Mouse (Mus musculus) midbrain, embryonic 16.5 days (tissue): ENCODE measurements around the gene Atf1. TPM values are rescaled to one million over a fixed set of nuclear protein-coding genes. Genes with fewer than 3 reads are reported as not detected.

Experiments
- ATAC-seq: fragments of 200-750 bp; cut with Nextera tagmentation; 2 replicates; pipeline ENCODE4 v1.8.0; 2017; ENCODE audit warnings: moderate TSS enrichment
- H3K27ac ChIP-seq: fragments of 300-500 bp; sonication (generic); 2 replicates; pipeline ENCODE4 v1.5.1; 2014; ENCODE audit warnings: mild to moderate bottlenecking, low read length, mixed read lengths
- H3K27me3 ChIP-seq: fragments of 300-500 bp; sonication (generic); 2 replicates; pipeline ENCODE4 v1.6.1; 2014; ENCODE audit warnings: low read depth, low read length, mixed read lengths; ENCODE audit not compliant: control insufficient read depth, insufficient read depth
- H3K36me3 ChIP-seq: fragments of 300-500 bp; sonication (generic); 2 replicates; pipeline ENCODE4 v1.6.1; 2014; ENCODE audit warnings: mild to moderate bottlenecking, low read length, moderate library complexity, mixed read lengths; ENCODE audit not compliant: control insufficient read depth, insufficient read depth
- H3K4me1 ChIP-seq: fragments of 300-500 bp; sonication (generic); 2 replicates; pipeline ENCODE4 v1.6.1; 2014; ENCODE audit warnings: mild to moderate bottlenecking, low read length, mixed read lengths; ENCODE audit not compliant: control insufficient read depth, insufficient read depth
- H3K4me2 ChIP-seq: fragments of 300-500 bp; sonication (generic); 2 replicates; pipeline ENCODE4 v1.6.1; 2014; ENCODE audit warnings: mild to moderate bottlenecking, low read length, mixed read lengths
- H3K4me3 ChIP-seq: fragments of 300-500 bp; sonication (generic); 2 replicates; pipeline ENCODE4 v1.5.1; 2014; ENCODE audit warnings: low read depth, mild to moderate bottlenecking, low read length, moderate library complexity, mixed read lengths
- H3K9ac ChIP-seq: fragments of 300-500 bp; sonication (generic); 2 replicates; pipeline ENCODE4 v1.6.1; 2014; ENCODE audit warnings: low read depth, low read length, mixed read lengths
- H3K9me3 ChIP-seq: fragments of 300-500 bp; sonication (generic); replicated peaks from 2 replicates; pipeline ENCODE4 v1.6.1; 2014; ENCODE audit warnings: mild to moderate bottlenecking, low read length, mixed read lengths; ENCODE audit not compliant: control insufficient read depth, poor library complexity, severe bottlenecking
- WGBS: fragments of 180-500 bp; shearing (Covaris S2); extraction: QIAGEN DNeasy Blood & Tissue Kit; methylation state at CpG from one replicate; pipeline ENCODE4 v1.1.7; 2014; 5-methylcytosine and 5-hydroxymethylcytosine counted together
- polyA plus RNA-seq: library from polyadenylated mRNA; unstranded; fragments of >200 nt; fragmentation: Nextera tagmentation; extraction: Ambion mirVana; gene quantifications from 2 replicates; pipeline ENCODE4 v1.2.1, GENCODE M21; 2015

Gene Atf1
- 11.4 and 15.2 TPM in 2 replicates for polyA plus RNA-seq

DNA sequence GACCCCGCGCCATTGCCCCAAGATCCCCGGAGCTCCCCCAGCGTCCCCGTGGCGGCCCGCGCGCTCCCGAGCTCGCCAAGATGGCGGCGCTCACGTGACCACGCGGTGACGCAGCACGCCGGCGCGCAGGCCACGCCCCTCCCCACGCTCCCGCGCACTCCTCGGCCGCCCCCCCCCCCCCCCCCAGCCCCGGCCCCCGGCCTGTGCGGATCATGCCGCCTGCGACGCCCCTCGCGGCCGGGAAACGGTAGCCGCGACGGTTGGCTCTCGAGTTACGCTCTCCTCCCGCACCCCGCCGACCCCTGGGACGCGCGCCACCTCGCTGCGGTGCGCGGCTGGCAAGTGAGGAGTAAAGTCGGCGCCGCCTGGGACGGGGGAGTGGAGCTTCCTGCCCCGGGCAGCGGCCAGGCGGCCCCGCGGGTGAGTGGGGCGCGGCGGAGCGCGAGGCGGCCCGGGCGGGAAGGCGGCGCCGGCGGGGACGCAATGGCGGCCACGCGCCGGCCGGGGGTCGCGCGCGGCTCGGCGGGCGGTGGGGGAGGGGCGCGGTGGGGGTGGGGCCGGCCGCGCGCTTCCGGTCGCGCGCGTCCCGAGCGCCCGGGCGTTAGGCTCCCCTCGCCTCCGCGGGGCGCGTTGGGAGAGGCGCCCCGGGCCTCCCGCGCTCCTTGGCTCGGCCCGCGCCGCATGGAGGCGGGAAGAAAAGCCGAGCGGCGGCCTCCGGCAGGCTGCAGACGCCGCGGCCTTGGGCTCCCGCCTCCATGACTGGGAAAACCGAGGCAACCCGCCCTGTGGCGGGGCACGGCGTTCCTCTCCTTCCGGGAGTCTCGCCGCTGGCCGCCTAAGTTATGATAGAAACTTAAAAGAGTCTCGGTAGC is at the start of gene Atf1:
Gene Atf1 (plus strand): TSS at position 157 of the 872 bp plus-strand sequence.
- Histone ChIP-seq H3K4me1 (peaks cover 16% of the 10 kb centered on the region), H3K9ac (peak within 1 kb of the TSS; percentile 99), H3K4me2 (peak within 1 kb of the TSS; percentile 78), H3K27ac (peak within 1 kb of the TSS; percentile 100), H3K9me3 (no peaks in the 10 kb centered on the region; the same call in 1 of the 2 replicates), H3K4me3 (peak within 1 kb of the TSS; percentile 84), H3K27me3 (no peaks in the 10 kb centered on the region), H3K36me3 (no peaks in the 10 kb centered on the region)
- peak; percentile 79 for ATAC-seq
- under 1% methylated on average over 86 of the region's 133 CpGs for WGBS

DNA sequence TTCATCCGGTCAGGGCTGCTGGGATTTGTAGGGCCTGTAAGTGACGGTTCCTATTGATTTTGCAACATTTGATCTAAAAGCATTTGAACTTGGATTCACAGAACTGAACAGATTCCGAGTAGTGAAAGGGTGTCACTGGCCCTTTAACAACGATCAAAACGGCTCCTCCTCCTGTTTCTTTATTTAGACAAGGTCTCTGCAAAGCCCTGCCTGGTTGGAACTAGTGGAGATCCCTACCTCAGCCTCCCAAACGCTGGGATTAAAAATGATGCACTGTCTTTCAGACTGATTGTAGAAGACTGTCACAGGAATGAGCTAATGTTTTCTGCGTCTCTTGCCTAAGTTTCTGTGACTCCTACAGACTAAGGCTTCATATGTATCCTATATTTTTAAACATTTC is 49.1 kb upstream of the Atf1 start:
- H3K27ac ChIP-seq, result no peak overlapping the region
- no peaks in the 10 kb centered on the region for H3K27me3 ChIP-seq
- H3K9ac ChIP-seq, result no peak overlapping the region
- H3K4me3 ChIP-seq, result no peak overlapping the region
- no peaks in the 10 kb centered on the region for H3K4me1 ChIP-seq
- no peaks in the 10 kb centered on the region for H3K9me3 ChIP-seq
- WGBS, result 70% methylated on average over 7 of the region's 7 CpGs
- no peak overlapping the region for H3K4me2 ChIP-seq
- no peak for ATAC-seq
- peaks cover 38% of the 10 kb centered on the region for H3K36me3 ChIP-seq

DNA sequence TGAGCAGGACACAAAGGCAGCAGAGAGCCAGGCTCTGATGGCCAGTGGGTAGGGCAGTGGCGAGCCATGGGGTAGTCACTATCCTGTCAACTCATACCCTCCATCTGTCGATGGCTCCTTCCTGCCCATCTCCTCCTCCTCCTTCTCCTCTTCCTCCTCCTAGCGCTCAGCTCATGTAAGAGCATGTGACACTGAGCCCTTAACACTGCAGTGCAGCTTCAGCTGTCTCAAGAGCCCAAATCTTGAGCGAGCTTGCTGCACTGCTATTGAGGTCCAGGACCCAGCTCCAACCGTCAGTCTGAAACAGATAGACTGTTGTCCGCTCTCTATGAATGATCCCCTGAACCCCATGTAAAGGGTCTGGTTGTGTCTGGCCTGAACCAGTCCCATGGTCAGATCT is 47.9 kb upstream of the Atf1 start:
- no peak overlapping the region for H3K4me2 ChIP-seq
- H3K4me3 ChIP-seq, result no peak overlapping the region
- ATAC-seq, result no peak
- peaks cover 40% of the 10 kb centered on the region for H3K36me3 ChIP-seq
- no peaks in the 10 kb centered on the region for H3K9me3 ChIP-seq
- WGBS, result 94% methylated on average over 6 of the region's 6 CpGs
- no peaks in the 10 kb centered on the region for H3K27me3 ChIP-seq
- no peak overlapping the region for H3K9ac ChIP-seq
- H3K27ac ChIP-seq, result no peak overlapping the region
- no peaks in the 10 kb centered on the region for H3K4me1 ChIP-seq

DNA sequence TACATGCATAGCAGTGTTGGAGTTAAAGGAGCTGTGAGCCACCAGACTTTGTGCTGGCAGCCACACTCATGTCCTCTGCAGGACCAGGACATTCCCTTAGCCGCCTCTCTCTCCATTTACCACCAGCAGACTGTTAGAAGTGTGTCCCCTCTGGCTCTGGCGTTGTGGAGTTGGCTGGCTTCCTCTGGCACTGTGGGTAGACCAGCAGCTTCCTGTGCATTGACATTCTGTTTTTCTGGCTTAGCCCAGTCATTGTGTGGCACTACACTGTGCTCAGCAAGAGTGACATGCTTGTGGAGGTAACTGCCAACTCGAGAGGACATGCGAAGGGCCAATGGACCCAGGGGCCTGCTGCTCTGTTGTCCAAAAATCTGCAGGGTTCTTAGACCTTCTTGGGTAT is 47.4 kb upstream of the Atf1 start:
- WGBS, result 80% methylated on average over 4 of the region's 4 CpGs
- H3K27ac ChIP-seq, result no peak overlapping the region
- peaks cover 36% of the 10 kb centered on the region for H3K36me3 ChIP-seq
- no peak overlapping the region for H3K4me3 ChIP-seq
- H3K4me2 ChIP-seq, result no peak overlapping the region
- H3K4me1 ChIP-seq, result no peaks in the 10 kb centered on the region
- H3K27me3 ChIP-seq, result no peaks in the 10 kb centered on the region
- no peaks in the 10 kb centered on the region for H3K9me3 ChIP-seq
- H3K9ac ChIP-seq, result no peak overlapping the region
- no peak for ATAC-seq

DNA sequence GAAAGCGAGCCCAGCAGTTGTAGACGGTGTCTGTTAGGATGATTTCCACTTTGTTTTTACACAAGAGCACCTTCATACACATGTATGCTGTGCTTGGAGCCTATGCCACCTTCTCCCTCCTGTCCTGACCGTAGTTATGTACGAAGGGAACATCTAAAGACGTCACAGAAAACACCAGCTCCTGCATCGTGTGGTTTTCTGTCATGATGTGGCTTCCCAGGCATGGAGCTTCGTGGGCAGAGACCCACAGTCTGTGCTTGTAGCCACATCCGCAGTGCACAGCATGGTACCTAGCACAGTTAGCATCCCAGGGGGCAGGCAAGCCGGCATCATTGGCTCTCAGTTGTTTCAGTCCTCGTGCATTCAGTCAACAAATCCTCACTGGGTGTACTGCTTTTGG is 45.8 kb upstream of the Atf1 start:
- Histone ChIP-seq H3K27me3 (no peaks in the 10 kb centered on the region), H3K9me3 (no peaks in the 10 kb centered on the region), H3K9ac (no peak overlapping the region), H3K27ac (no peak overlapping the region), H3K4me1 (no peaks in the 10 kb centered on the region), H3K4me3 (no peak overlapping the region), H3K36me3 (peaks cover 48% of the 10 kb centered on the region), H3K4me2 (no peak overlapping the region)
- ATAC-seq, result no peak
- WGBS, result 84% methylated on average over 10 of the region's 10 CpGs

DNA sequence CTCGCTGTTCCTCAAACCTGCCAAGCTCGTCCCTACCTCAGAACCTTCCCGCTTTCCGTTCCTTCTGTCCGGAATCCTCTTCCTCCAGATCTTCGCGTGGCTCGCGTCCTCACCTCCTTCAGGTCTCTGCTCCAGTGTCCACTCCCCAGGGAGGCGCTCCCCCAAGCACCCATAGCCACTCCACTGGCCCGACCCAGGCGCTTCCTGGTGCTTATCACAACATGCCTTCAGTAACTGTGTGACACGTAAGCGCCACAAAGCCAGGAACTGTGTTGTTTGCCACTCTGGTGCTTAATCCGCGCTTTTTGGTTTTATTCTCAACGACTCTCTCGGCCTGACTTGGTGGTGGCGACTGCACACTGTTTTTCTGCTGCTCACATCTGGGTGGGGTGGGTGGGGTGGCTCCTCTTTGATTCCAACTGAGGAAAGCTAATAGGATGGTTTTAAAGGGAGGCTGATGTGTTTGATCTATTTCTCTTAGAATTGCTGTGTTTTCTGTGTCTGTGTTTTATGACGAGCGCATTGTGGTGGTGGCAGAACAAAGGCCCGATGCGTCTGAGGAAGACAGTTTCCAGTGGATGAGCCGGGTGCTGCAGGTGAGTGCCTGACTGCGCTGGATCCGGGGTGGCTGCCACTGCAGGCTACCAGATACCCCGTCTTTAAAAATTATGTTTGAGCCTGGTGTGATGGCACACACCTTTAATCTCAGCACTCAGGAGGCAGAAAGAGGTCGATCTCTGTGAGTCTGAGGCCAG is 44.9 kb upstream of the Atf1 start:
- no peak overlapping the region for H3K27ac ChIP-seq
- H3K4me2 ChIP-seq, result no peak overlapping the region
- H3K9me3 ChIP-seq, result no peaks in the 10 kb centered on the region
- WGBS, result 89% methylated on average over 28 of the region's 28 CpGs
- no peak for ATAC-seq
- H3K27me3 ChIP-seq, result no peaks in the 10 kb centered on the region
- H3K36me3 ChIP-seq, result peaks cover 51% of the 10 kb centered on the region
- H3K4me3 ChIP-seq, result no peak overlapping the region
- H3K9ac ChIP-seq, result no peak overlapping the region
- no peaks in the 10 kb centered on the region for H3K4me1 ChIP-seq

DNA sequence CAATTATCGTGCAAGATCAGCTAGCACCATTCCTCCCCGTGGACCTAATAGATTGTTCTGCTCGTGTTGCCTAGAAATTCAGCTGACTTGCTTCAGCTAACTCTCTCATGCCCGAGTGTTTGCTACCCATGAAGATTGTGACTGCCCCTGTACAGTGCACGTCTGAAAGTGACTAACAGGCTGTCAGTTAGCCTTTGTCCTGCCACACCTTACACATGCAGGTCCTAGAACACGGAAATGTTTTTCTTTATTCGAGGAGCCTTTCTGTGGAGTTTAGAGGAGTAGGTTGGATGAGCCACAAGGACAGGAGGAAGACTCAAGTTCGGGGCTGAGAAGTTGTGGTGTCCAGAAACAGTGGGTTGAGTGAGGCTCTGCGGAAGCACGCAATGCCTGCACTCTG is 44.1 kb upstream of the Atf1 start:
- Histone ChIP-seq H3K4me3 (no peak overlapping the region), H3K36me3 (peaks cover 48% of the 10 kb centered on the region), H3K9me3 (no peaks in the 10 kb centered on the region), H3K27ac (no peak overlapping the region), H3K9ac (no peak overlapping the region), H3K27me3 (no peaks in the 10 kb centered on the region), H3K4me2 (no peak overlapping the region), H3K4me1 (no peaks in the 10 kb centered on the region)
- WGBS, result 91% methylated on average over 10 of the region's 10 CpGs
- ATAC-seq, result no peak

DNA sequence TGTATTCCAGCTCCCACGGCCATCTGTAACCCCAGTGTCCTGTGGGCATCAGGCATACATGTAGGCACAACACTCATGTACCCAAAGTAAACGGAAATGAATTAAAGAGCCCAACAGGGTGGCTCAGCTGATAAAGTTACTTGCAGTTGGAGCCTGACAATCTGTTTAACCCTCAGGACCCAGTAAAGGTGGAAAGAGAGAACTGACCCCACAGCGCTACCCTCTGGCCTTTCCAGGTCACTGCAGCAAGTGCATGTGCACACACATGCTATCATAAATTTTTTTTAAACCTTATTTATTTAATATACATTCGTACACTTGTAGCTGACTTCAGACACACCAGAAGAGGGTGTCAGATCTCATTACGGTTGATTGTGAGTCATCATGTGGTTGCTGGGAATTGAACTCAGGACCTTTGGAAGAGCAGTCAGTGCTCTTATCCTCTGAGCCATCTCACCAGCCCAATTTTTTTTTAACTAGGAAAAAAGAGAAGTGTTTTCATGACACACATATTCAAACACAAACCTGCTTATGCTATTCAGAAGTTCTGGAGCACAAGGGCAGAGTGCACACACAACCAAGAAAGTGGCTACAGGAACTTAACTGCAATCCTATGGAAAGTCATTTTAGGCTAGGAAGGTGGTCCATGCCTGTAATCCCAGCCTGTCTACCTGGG is 42.7 kb upstream of the Atf1 start:
- no peaks in the 10 kb centered on the region for H3K4me1 ChIP-seq
- no peak overlapping the region for H3K27ac ChIP-seq
- H3K9ac ChIP-seq, result no peak overlapping the region
- H3K27me3 ChIP-seq, result no peaks in the 10 kb centered on the region
- H3K4me3 ChIP-seq, result no peak overlapping the region
- ATAC-seq, result no peak
- H3K4me2 ChIP-seq, result no peak overlapping the region
- no peaks in the 10 kb centered on the region for H3K9me3 ChIP-seq
- 84% methylated on average over 5 of the region's 5 CpGs for WGBS
- peaks cover 45% of the 10 kb centered on the region for H3K36me3 ChIP-seq
